Mouse (Mus musculus) urinary bladder, adult 2 months (tissue): ENCODE measurements around the gene Efemp2. TPM values are rescaled to one million over a fixed set of nuclear protein-coding genes. Genes with fewer than 3 reads are reported as not detected.
A peak's percentile ranks its signal among the peaks of the same experiment; 100 is the strongest.

Experiments
- DNase-seq: peaks from one replicate; pipeline ENCODE4 v3.0.0; 2022; ENCODE audit warnings: low spot score
- polyA plus RNA-seq: library from polyadenylated mRNA; depleted of rRNA; stranded (reverse); fragments of >200 nt; gene quantifications from 2 replicates; pipeline ENCODE4 v1.2.3, GENCODE M21; 2012; rRNA removed

Gene Efemp2
- polyA plus RNA-seq: 77.3 and 86.8 TPM in 2 replicates

- DNase-seq: peak; percentile 67
Observed at GRCm38 (mm10) chr19:5473720-5474119, at the start of gene Efemp2. TSS of gene Efemp2 (plus strand) at chr19:5473954.

GRCm38 (mm10) chr19:5424092-5424781, 49.5 kb upstream of the Efemp2 start:
- DNase-seq: peak; percentile 76

GRCm38 (mm10) chr19:5424782-5425741, 48.7 kb upstream of the Efemp2 start, which contains the start of the genes Drap1 and AI837181:
TSS of gene Drap1 (minus strand) at chr19:5424979.
TSS of gene AI837181 (plus strand) at chr19:5425144.
- peak; percentile 81 for DNase-seq

- no peak for DNase-seq
Observed at GRCm38 (mm10) chr19:5425906-5426565, 47.7 kb upstream of the Efemp2 start.

- DNase-seq: no peak
Observed at GRCm38 (mm10) chr19:5426640-5427290, 47.0 kb upstream of the Efemp2 start.

- DNase-seq: no peak
Observed at GRCm38 (mm10) chr19:5428083-5428482, 45.7 kb upstream of the Efemp2 start.

- DNase-seq: no peak
Observed at GRCm38 (mm10) chr19:5429219-5429618, 44.5 kb upstream of the Efemp2 start.

GRCm38 (mm10) chr19:5429806-5430205, 43.9 kb upstream of the Efemp2 start:
- no peak for DNase-seq

GRCm38 (mm10) chr19:5430408-5430807, 43.3 kb upstream of the Efemp2 start:
- no peak for DNase-seq

- DNase-seq: no peak
Observed at GRCm38 (mm10) chr19:5431911-5432464, 41.8 kb upstream of the Efemp2 start.

GRCm38 (mm10) chr19:5432992-5433852, 40.5 kb upstream of the Efemp2 start:
- DNase-seq: no peak

GRCm38 (mm10) chr19:5433951-5434350, 39.8 kb upstream of the Efemp2 start:
- no peak for DNase-seq

- no peak for DNase-seq
Observed at GRCm38 (mm10) chr19:5444371-5444908, 29.3 kb upstream of the Efemp2 start.

- no peak for DNase-seq
Observed at GRCm38 (mm10) chr19:5444954-5445353, 28.8 kb upstream of the Efemp2 start.

- no peak for DNase-seq
Observed at GRCm38 (mm10) chr19:5445747-5446146, 28.0 kb upstream of the Efemp2 start.

GRCm38 (mm10) chr19:5447515-5448353, 26.0 kb upstream of the Efemp2 start, which contains the start of gene Fosl1:
TSS of gene Fosl1 (plus strand) at chr19:5447547.
- DNase-seq: peak; percentile 62

GRCm38 (mm10) chr19:5448354-5449150, 25.2 kb upstream of the Efemp2 start:
- no peak for DNase-seq

- no peak for DNase-seq
Observed at GRCm38 (mm10) chr19:5449673-5450072, 24.1 kb upstream of the Efemp2 start.
